Mouse (Mus musculus) megakaryocyte, embryonic 14.5 days (primary cell): ENCODE measurements around the gene Acot4.
"Not testable (repeated sequence)": the region's sequence is repeated elsewhere in the genome, so short reads cannot be mapped to it uniquely, and the experiment has no call there.

Experiments used
- FLI1 ChIP-seq: IDR thresholded peaks from 2 replicates; pipeline ENCODE4 v1.6.1; 2012; ENCODE audit warnings: low read length, inconsistent platforms, mixed read lengths
- GATA1 ChIP-seq: IDR thresholded peaks from 3 replicates; pipeline ENCODE4 v1.6.1; 2012; ENCODE audit warnings: mixed read lengths, low read length, inconsistent platforms, borderline replicate concordance

DNA sequence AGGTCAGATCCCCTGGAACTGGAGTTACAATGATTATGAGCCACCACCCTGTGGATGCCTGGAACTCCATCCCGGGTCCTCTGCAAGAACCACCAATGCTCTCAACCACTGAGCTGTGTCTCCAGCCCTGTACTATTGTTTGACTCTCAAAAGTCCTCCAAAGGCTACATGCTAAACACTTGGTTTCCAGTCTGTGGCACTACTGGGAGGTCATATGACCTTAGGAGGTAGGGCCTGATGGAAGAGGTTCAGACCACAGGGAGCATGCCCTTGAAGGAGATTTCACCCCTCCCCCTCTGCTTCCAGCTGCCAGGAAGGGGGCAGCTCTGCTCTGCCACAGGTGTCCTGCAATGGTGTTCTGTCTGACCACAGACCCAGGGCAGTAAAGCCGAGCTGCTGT lies 4.9 kb upstream of the Acot4 start:
- not testable (repeated sequence) for TF ChIP-seq GATA1, FLI1
